Mouse (Mus musculus) T-cell, adult 2 months (primary cell): ENCODE measurements around the gene Bmpr1b.

Experiments used
- DNase-seq: peaks from one replicate; pipeline ENCODE4 v3.0.0; 2022; ENCODE audit warnings: low spot score

Gene Bmpr1b

GRCm38 (mm10) chr3:142034160-142034559 lies 135.1 kb downstream of the Bmpr1b start:
- DNase-seq, result no peak

GRCm38 (mm10) chr3:142019716-142020115 lies 149.5 kb downstream of the Bmpr1b start:
- DNase-seq, result no peak

- no peak for DNase-seq
Observed at GRCm38 (mm10) chr3:141984548-141984947, 184.7 kb downstream of the Bmpr1b start.

- no peak for DNase-seq
Observed at GRCm38 (mm10) chr3:141981613-141982432, 187.4 kb downstream of the Bmpr1b start.

GRCm38 (mm10) chr3:141966244-141966643 lies 203.0 kb downstream of the Bmpr1b start:
- DNase-seq, result no peak

- DNase-seq, result no peak
Observed at GRCm38 (mm10) chr3:141952931-141953330, 216.3 kb downstream of the Bmpr1b start.

- DNase-seq, result no peak
Observed at GRCm38 (mm10) chr3:141950642-141951041, 218.6 kb downstream of the Bmpr1b start.

- DNase-seq, result no peak
Observed at GRCm38 (mm10) chr3:141948506-141948905, 220.7 kb downstream of the Bmpr1b start.

GRCm38 (mm10) chr3:141948096-141948495 lies 221.1 kb downstream of the Bmpr1b start:
- no peak for DNase-seq

GRCm38 (mm10) chr3:141946846-141947245 lies 222.4 kb downstream of the Bmpr1b start:
- DNase-seq, result no peak

GRCm38 (mm10) chr3:141943317-141943742 lies 225.9 kb downstream of the Bmpr1b start:
- no peak for DNase-seq

GRCm38 (mm10) chr3:141940207-141940606 lies 229.0 kb downstream of the Bmpr1b start:
- no peak for DNase-seq

- DNase-seq, result no peak
Observed at GRCm38 (mm10) chr3:141936594-141937272, 232.5 kb downstream of the Bmpr1b start.

GRCm38 (mm10) chr3:141932956-141933355 lies 236.3 kb downstream of the Bmpr1b start:
- DNase-seq, result no peak

GRCm38 (mm10) chr3:141931372-141932092 lies 237.7 kb downstream of the Bmpr1b start:
- no peak for DNase-seq

- DNase-seq, result no peak
Observed at GRCm38 (mm10) chr3:141923442-141923841, 245.8 kb downstream of the Bmpr1b start.

- DNase-seq, result no peak
Observed at GRCm38 (mm10) chr3:141921161-141921560, 248.1 kb downstream of the Bmpr1b start.

- no peak for DNase-seq
Observed at GRCm38 (mm10) chr3:141919661-141920060, 249.6 kb downstream of the Bmpr1b start.

GRCm38 (mm10) chr3:141917166-141917565 lies 252.1 kb downstream of the Bmpr1b start:
- no peak for DNase-seq

- DNase-seq, result no peak
Observed at GRCm38 (mm10) chr3:141915995-141916394, 253.2 kb downstream of the Bmpr1b start.

GRCm38 (mm10) chr3:141914588-141914987 lies 254.6 kb downstream of the Bmpr1b start:
- no peak for DNase-seq

GRCm38 (mm10) chr3:141909136-141909535 lies 260.1 kb downstream of the Bmpr1b start:
- DNase-seq, result no peak
